Mouse (Mus musculus) stomach, embryonic 16.5 days (tissue): ENCODE data around the gene Klk14. TPM values are rescaled to one million over a fixed set of nuclear protein-coding genes. Genes with fewer than 3 reads are reported as not detected.
"Not testable (repeated sequence)": the region's sequence is repeated elsewhere in the genome, so short reads cannot be mapped to it uniquely, and the experiment has no call there.

Experiments used
- ATAC-seq: fragments of 200-750 bp; cut with Nextera tagmentation; 2 replicates; pipeline ENCODE4 v1.8.0; 2017; ENCODE audit warnings: moderate number of reproducible peaks, moderate TSS enrichment; ENCODE audit not compliant: insufficient read depth, low FRiP score
- H3K27ac ChIP-seq: fragments of 300-500 bp; sonication (generic); 2 replicates; pipeline ENCODE4 v1.5.1; 2014; ENCODE audit warnings: low read length
- H3K27me3 ChIP-seq: fragments of 300-500 bp; sonication (generic); 2 replicates; pipeline ENCODE4 v1.6.1; 2014; ENCODE audit warnings: low read length, control low read depth, mixed read lengths; ENCODE audit not compliant: control insufficient read depth, insufficient read depth
- H3K36me3 ChIP-seq: fragments of 300-500 bp; sonication (generic); 2 replicates; pipeline ENCODE4 v1.6.1; 2014; ENCODE audit warnings: low read length; ENCODE audit not compliant: control insufficient read depth, insufficient read depth
- H3K4me1 ChIP-seq: fragments of 300-500 bp; sonication (generic); 2 replicates; pipeline ENCODE4 v1.6.1; 2014; ENCODE audit warnings: low read length, control low read depth, mixed read lengths; ENCODE audit not compliant: control insufficient read depth, insufficient read depth
- H3K4me2 ChIP-seq: fragments of 300-500 bp; sonication (generic); 2 replicates; pipeline ENCODE4 v1.6.1; 2014; ENCODE audit warnings: low read depth, low read length, mixed read lengths
- H3K4me3 ChIP-seq: fragments of 300-500 bp; sonication (generic); replicated peaks from 2 replicates; pipeline ENCODE4 v1.5.1; 2014; ENCODE audit warnings: mild to moderate bottlenecking, low read length
- H3K9ac ChIP-seq: fragments of 300-500 bp; sonication (generic); 2 replicates; pipeline ENCODE4 v1.6.1; 2014; ENCODE audit warnings: low read length
- H3K9me3 ChIP-seq: fragments of 300-500 bp; sonication (generic); replicated peaks from 2 replicates; pipeline ENCODE4 v1.6.1; 2016; ENCODE audit warnings: low read length, control low read depth; ENCODE audit not compliant: control insufficient read depth
- WGBS: fragments of 180-500 bp; shearing (Covaris S2); extraction: QIAGEN DNeasy Blood & Tissue Kit; methylation state at CpG from one replicate; pipeline ENCODE4 v1.1.7; 2014; 5-methylcytosine and 5-hydroxymethylcytosine counted together
- polyA plus RNA-seq: library from polyadenylated mRNA; unstranded; fragments of >200 nt; fragmentation: Nextera tagmentation; extraction: Ambion mirVana; gene quantifications from 2 replicates; pipeline ENCODE4 v1.2.1, GENCODE M21; 2015

Gene Klk14
- 0.28 and 1.1 TPM in 2 replicates for polyA plus RNA-seq

- H3K27ac ChIP-seq = no peak within 1 kb of the TSS
- no peaks in the 10 kb centered on the region for H3K36me3 ChIP-seq
- H3K9ac ChIP-seq = no peak within 1 kb of the TSS
- ATAC-seq = no peak
- no peaks in the 10 kb centered on the region for H3K9me3 ChIP-seq
- no peak within 1 kb of the TSS for H3K4me3 ChIP-seq
- H3K4me1 ChIP-seq = no peaks in the 10 kb centered on the region
- H3K4me2 ChIP-seq = no peak within 1 kb of the TSS
- no peaks in the 10 kb centered on the region for H3K27me3 ChIP-seq
These were observed at the start of gene Klk14 for GRCm38 (mm10) chr7:43690118-43690517. Klk14 (plus strand) TSS chr7:43690418.

DNA sequence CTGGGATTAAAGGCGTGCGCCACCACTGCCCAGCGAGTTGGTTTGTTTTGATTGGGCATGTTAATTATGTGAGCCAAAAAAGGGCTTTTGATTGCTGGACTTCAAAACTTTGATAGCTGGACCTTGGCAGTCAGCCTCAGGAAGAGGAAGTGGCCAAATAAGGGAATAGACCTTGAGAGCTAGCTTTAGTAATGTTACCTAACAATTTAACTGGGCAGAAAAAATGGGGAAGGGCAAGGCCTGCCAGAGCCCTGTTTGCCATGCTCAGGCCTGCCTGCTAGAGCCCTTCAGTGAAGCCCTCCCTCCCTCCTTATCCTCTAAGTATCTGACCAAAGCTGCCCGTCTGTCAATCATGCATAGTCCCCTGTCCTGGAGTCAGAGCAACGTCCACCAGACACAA is 47.6 kb upstream of the Klk14 start:
- H3K9me3 ChIP-seq = no peaks in the 10 kb centered on the region
- 78% methylated on average over 5 of the region's 5 CpGs for WGBS

DNA sequence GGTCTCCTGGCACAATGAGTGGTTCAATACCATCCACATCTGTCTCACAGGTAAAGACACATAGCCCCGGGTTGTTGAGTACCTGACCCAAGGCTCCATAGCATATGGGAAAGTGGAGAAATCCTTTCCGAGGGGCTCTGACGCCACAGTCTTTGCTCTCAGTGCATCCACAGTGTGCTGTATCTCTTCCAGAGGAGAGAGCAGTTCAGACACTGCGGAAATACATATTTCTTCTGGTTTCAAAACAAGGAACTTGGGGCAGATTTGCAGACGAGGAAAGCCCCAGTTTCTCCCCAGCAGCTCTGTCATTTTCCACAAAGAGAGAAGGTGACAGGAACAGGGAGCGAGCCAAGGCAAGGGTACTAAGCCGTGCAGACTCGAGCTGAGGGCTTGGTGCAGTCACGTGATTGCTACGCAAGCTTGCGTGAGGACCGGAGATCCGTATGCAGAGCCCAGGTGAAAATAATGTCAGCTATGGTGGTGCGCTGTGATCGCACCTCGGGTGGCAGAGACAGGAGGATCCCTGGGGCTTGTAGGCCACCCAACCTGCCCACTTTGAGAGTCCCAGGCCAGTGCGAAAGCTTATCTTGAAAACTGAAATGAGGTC is 47.1 kb upstream of the Klk14 start:
- Histone ChIP-seq H3K36me3 (no peaks in the 10 kb centered on the region), H3K4me1 (no peaks in the 10 kb centered on the region), H3K4me3 (no peak overlapping the region), H3K27me3 (no peaks in the 10 kb centered on the region), H3K27ac (no peak overlapping the region), H3K9ac (no peak overlapping the region), H3K9me3 (no peaks in the 10 kb centered on the region), H3K4me2 (no peak overlapping the region)
- ATAC-seq = no peak
- WGBS = 74% methylated on average over 17 of the region's 17 CpGs

More for the DNA sequence above, 47.6 kb upstream of the Klk14 start:
- H3K9ac ChIP-seq = no peak overlapping the region
- H3K4me2 ChIP-seq = no peak overlapping the region
- H3K36me3 ChIP-seq = no peaks in the 10 kb centered on the region
- H3K27me3 ChIP-seq = no peaks in the 10 kb centered on the region
- H3K4me1 ChIP-seq = no peaks in the 10 kb centered on the region
- no peak for ATAC-seq
- H3K4me3 ChIP-seq = no peak overlapping the region
- H3K27ac ChIP-seq = no peak overlapping the region

GRCm38 (mm10) chr7:43652683-43653082 is 37.5 kb upstream of the Klk14 start:
- no peak overlapping the region for H3K4me2 ChIP-seq
- no peaks in the 10 kb centered on the region for H3K4me1 ChIP-seq
- no peak overlapping the region for H3K9ac ChIP-seq
- ATAC-seq = no peak
- H3K9me3 ChIP-seq = no peaks in the 10 kb centered on the region
- WGBS = 77% methylated on average over 6 of the region's 6 CpGs
- H3K27me3 ChIP-seq = no peaks in the 10 kb centered on the region
- H3K36me3 ChIP-seq = no peaks in the 10 kb centered on the region
- H3K27ac ChIP-seq = no peak overlapping the region
- no peak overlapping the region for H3K4me3 ChIP-seq

GRCm38 (mm10) chr7:43654519-43654918 is 35.7 kb upstream of the Klk14 start:
- Histone ChIP-seq H3K4me3 (no peak overlapping the region), H3K9me3 (no peaks in the 10 kb centered on the region), H3K36me3 (no peaks in the 10 kb centered on the region), H3K4me2 (no peak overlapping the region), H3K4me1 (no peaks in the 10 kb centered on the region), H3K27ac (no peak overlapping the region), H3K27me3 (no peaks in the 10 kb centered on the region), H3K9ac (no peak overlapping the region)
- ATAC-seq = no peak
- WGBS = 66% methylated on average over 3 of the region's 3 CpGs

GRCm38 (mm10) chr7:43656232-43656631 is 34.0 kb upstream of the Klk14 start:
- Histone ChIP-seq H3K4me1 (no peaks in the 10 kb centered on the region), H3K36me3 (no peaks in the 10 kb centered on the region), H3K4me3 (no peak overlapping the region), H3K4me2 (no peak overlapping the region), H3K27ac (no peak overlapping the region), H3K9ac (no peak overlapping the region), H3K9me3 (no peaks in the 10 kb centered on the region), H3K27me3 (no peaks in the 10 kb centered on the region)
- 52% methylated on average over 6 of the region's 6 CpGs for WGBS
- ATAC-seq = no peak

DNA sequence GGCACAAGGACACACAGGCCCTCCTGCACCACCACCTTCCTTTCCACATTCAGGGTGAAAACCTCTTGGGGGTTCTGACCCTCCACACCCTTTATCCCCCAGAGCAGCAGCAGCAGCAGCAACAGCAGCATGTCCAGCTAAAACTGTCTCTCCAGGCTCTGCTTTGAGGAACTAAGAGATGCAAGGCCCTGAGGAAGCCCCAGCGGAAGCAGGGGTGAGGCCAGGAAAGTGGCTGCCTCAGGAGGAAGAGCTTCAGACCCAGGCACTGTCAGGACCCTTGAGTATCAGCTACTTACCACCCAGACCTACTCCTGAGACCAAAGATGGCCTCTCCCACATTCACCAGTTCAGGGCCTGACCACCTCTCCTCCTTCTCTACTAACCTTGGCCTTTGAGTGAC is 30.2 kb upstream of the Klk14 start, which contains the start of gene Siglece:
TSS of gene Siglece (minus strand) at position 160 of the 400 bp plus-strand sequence.
- 71% methylated on average over 1 of the region's 1 CpGs for WGBS
- no peaks in the 10 kb centered on the region for H3K27me3 ChIP-seq
- no peak within 1 kb of the TSS for H3K4me2 ChIP-seq
- H3K4me1 ChIP-seq = no peaks in the 10 kb centered on the region
- H3K9ac ChIP-seq = no peak within 1 kb of the TSS
- ATAC-seq = no peak
- H3K4me3 ChIP-seq = no peak within 1 kb of the TSS
- H3K27ac ChIP-seq = no peak within 1 kb of the TSS
- no peaks in the 10 kb centered on the region for H3K9me3 ChIP-seq
- no peaks in the 10 kb centered on the region for H3K36me3 ChIP-seq

DNA sequence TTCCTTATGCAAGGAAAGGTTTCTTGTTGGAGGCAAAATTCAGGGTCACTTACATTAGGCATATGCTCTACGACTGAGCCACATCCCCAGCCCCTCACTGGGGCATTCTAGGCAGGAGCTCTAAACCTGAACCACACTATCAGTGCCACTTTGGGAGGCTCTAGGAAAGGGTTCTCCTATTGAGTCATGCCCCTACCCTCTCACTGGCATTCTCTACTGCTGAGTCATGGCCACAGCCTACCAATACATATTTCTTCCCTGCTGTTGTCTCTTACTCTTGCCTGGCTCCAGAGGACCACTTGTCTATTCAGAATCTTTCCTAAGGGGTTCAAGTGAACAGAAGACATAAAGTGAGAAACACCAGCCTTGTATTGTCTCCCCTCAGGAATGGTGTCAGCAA is 27.4 kb upstream of the Klk14 start:
- Histone ChIP-seq H3K27ac (no peak overlapping the region), H3K9ac (no peak overlapping the region), H3K4me2 (no peak overlapping the region), H3K27me3 (no peaks in the 10 kb centered on the region), H3K4me3 (no peak overlapping the region), H3K9me3 (no peaks in the 10 kb centered on the region), H3K4me1 (no peaks in the 10 kb centered on the region), H3K36me3 (no peaks in the 10 kb centered on the region)
- no peak for ATAC-seq
- 89% methylated on average over 1 of the region's 1 CpGs for WGBS

DNA sequence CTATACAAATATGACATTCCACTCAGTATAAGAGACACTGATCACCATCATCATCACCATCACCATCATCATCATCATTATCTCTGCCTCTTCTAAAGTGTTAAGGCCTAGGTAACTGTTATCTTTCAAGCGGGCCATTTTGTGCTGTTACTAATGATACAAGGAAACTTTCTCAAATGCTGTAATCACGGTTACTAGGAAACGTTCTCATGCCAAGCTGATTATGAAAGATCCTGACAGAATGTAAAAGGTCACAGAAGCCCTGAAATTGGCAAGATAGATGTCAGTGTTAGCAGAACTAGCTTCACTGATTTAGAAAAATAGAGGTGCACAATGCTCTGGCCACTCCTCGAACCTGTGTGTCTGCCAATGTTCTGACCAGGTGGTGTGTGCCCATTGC is 23.0 kb upstream of the Klk14 start:
- H3K27me3 ChIP-seq, H3K9me3 ChIP-seq, ATAC-seq, H3K27ac ChIP-seq, H3K9ac ChIP-seq, H3K4me2 ChIP-seq, H3K36me3 ChIP-seq, H3K4me1 ChIP-seq, H3K4me3 ChIP-seq: not testable (repeated sequence)
- 83% methylated on average over 4 of the region's 4 CpGs for WGBS
